Mouse (Mus musculus) heart, embryonic 11.5 days (tissue): ENCODE results near the gene Ica1. TPM values are rescaled to one million over a fixed set of nuclear protein-coding genes. Genes with fewer than 3 reads are reported as not detected.
A peak's percentile ranks its signal among the peaks of the same experiment; 100 is the strongest.

ENCODE experiments used
- ATAC-seq: fragments of 200-750 bp; cut with Nextera tagmentation; replicated peaks from 2 replicates; pipeline ENCODE4 v1.8.0; 2017; ENCODE audit warnings: moderate library complexity; ENCODE audit not compliant: insufficient number of reproducible peaks, low FRiP score, low TSS enrichment
- H3K27ac ChIP-seq: fragments of 300-500 bp; sonication (generic); 2 replicates; pipeline ENCODE4 v1.5.1; 2014; ENCODE audit warnings: mild to moderate bottlenecking, low read depth, low read length
- H3K27me3 ChIP-seq: fragments of 300-500 bp; sonication (generic); 2 replicates; pipeline ENCODE4 v1.6.1; 2014; ENCODE audit warnings: mild to moderate bottlenecking, low read length, mixed read lengths; ENCODE audit not compliant: control insufficient read depth, insufficient read depth
- H3K36me3 ChIP-seq: fragments of 300-500 bp; sonication (generic); 2 replicates; pipeline ENCODE4 v1.6.1; 2014; ENCODE audit warnings: mild to moderate bottlenecking, low read length, moderate library complexity, mixed read lengths; ENCODE audit not compliant: control insufficient read depth, insufficient read depth
- H3K4me1 ChIP-seq: fragments of 300-500 bp; sonication (generic); 2 replicates; pipeline ENCODE4 v1.6.1; 2014; ENCODE audit warnings: low read length; ENCODE audit not compliant: control insufficient read depth, insufficient read depth
- H3K4me2 ChIP-seq: fragments of 300-500 bp; sonication (generic); 2 replicates; pipeline ENCODE4 v1.6.1; 2014; ENCODE audit warnings: mild to moderate bottlenecking, moderate library complexity
- H3K4me3 ChIP-seq: fragments of 300-500 bp; sonication (generic); 2 replicates; pipeline ENCODE4 v1.5.1; 2014; ENCODE audit warnings: low read depth, low read length
- H3K9ac ChIP-seq: fragments of 300-500 bp; sonication (generic); 2 replicates; pipeline ENCODE4 v1.6.1; 2014; ENCODE audit warnings: mild to moderate bottlenecking, low read depth, low read length, moderate library complexity
- H3K9me3 ChIP-seq: fragments of 300-500 bp; sonication (generic); replicated peaks from 2 replicates; pipeline ENCODE4 v1.6.1; 2016; ENCODE audit warnings: low read length; ENCODE audit not compliant: control insufficient read depth
- WGBS: fragments of 180-500 bp; shearing (Covaris S2); extraction: QIAGEN DNeasy Blood & Tissue Kit; methylation state at CpG from one replicate; pipeline ENCODE4 v1.1.7; 2014; ENCODE audit not compliant: insufficient replicate concordance; 5-methylcytosine and 5-hydroxymethylcytosine counted together
- polyA plus RNA-seq: library from polyadenylated mRNA; unstranded; fragments of >200 nt; fragmentation: Nextera tagmentation; extraction: Ambion mirVana; gene quantifications from 2 replicates; pipeline ENCODE4 v1.2.1, GENCODE M21; 2014

The Ica1 gene
- polyA plus RNA-seq = 36.9 and 37.1 TPM in 2 replicates

- peak; percentile 59; the same call in 1 of the 2 replicates for ATAC-seq
- peak within 1 kb of the TSS; percentile 54 for H3K27ac ChIP-seq
- WGBS = 1% methylated on average over 16 of the region's 16 CpGs
Measured at GRCm38 (mm10) chr6:8778296-8778649, at the start of gene Ica1. TSS of gene Ica1 (minus strand) at chr6:8778488.

GRCm38 (mm10) chr6:8819866-8820265 is 41.6 kb upstream of the Ica1 start:
- Histone ChIP-seq H3K4me3 (no peak overlapping the region), H3K4me1 (no peaks in the 10 kb centered on the region), H3K36me3 (no peaks in the 10 kb centered on the region), H3K27me3 (no peaks in the 10 kb centered on the region), H3K27ac (no peak overlapping the region), H3K4me2 (no peak overlapping the region), H3K9ac (no peak overlapping the region), H3K9me3 (no peaks in the 10 kb centered on the region)
- 61% methylated on average over 2 of the region's 2 CpGs for WGBS
- ATAC-seq = no peak

More at GRCm38 (mm10) chr6:8778296-8778649, at the start of gene Ica1:
- Histone ChIP-seq H3K27me3 (no peaks in the 10 kb centered on the region), H3K4me1 (0 out of 2 replicates have a peak, but pooled peaks cover 3% of the 10 kb centered on the region), H3K9me3 (no peaks in the 10 kb centered on the region), H3K36me3 (no peaks in the 10 kb centered on the region), H3K4me2 (peak within 1 kb of the TSS; percentile 91), H3K4me3 (peak within 1 kb of the TSS; percentile 90), H3K9ac (peak within 1 kb of the TSS; percentile 75)

- H3K27me3 ChIP-seq = no peaks in the 10 kb centered on the region
- H3K36me3 ChIP-seq = no peaks in the 10 kb centered on the region
- WGBS = 69% methylated on average over 6 of the region's 6 CpGs
- no peak overlapping the region for H3K4me3 ChIP-seq
- no peak overlapping the region for H3K9ac ChIP-seq
- H3K4me1 ChIP-seq = no peaks in the 10 kb centered on the region
- H3K4me2 ChIP-seq = no peak overlapping the region
- no peaks in the 10 kb centered on the region for H3K9me3 ChIP-seq
- no peak for ATAC-seq
- H3K27ac ChIP-seq = no peak overlapping the region
Measured at GRCm38 (mm10) chr6:8814332-8815002, 36.2 kb upstream of the Ica1 start.

- no peak for ATAC-seq
- Histone ChIP-seq H3K9ac (no peak overlapping the region), H3K27me3 (no peaks in the 10 kb centered on the region), H3K36me3 (no peaks in the 10 kb centered on the region), H3K4me3 (no peak overlapping the region), H3K9me3 (no peaks in the 10 kb centered on the region), H3K4me2 (no peak overlapping the region), H3K4me1 (no peaks in the 10 kb centered on the region), H3K27ac (no peak overlapping the region)
- WGBS = 65% methylated on average over 3 of the region's 3 CpGs
Measured at GRCm38 (mm10) chr6:8802561-8803150, 24.4 kb upstream of the Ica1 start.

- no peak overlapping the region for H3K4me3 ChIP-seq
- ATAC-seq = no peak
- no peaks in the 10 kb centered on the region for H3K36me3 ChIP-seq
- H3K9ac ChIP-seq = no peak overlapping the region
- H3K27me3 ChIP-seq = no peaks in the 10 kb centered on the region
- H3K4me1 ChIP-seq = no peaks in the 10 kb centered on the region
- WGBS = 84% methylated on average over 5 of the region's 5 CpGs
- H3K4me2 ChIP-seq = no peak overlapping the region
- H3K9me3 ChIP-seq = no peaks in the 10 kb centered on the region
- no peak overlapping the region for H3K27ac ChIP-seq
Measured at GRCm38 (mm10) chr6:8792385-8792784, 14.1 kb upstream of the Ica1 start.

GRCm38 (mm10) chr6:8791781-8792180 is 13.5 kb upstream of the Ica1 start:
- no peaks in the 10 kb centered on the region for H3K4me1 ChIP-seq
- ATAC-seq = no peak
- no peaks in the 10 kb centered on the region for H3K27me3 ChIP-seq
- H3K9ac ChIP-seq = no peak overlapping the region
- no peaks in the 10 kb centered on the region for H3K9me3 ChIP-seq
- no peak overlapping the region for H3K4me3 ChIP-seq
- 82% methylated on average over 3 of the region's 3 CpGs for WGBS
- no peak overlapping the region for H3K27ac ChIP-seq
- H3K36me3 ChIP-seq = no peaks in the 10 kb centered on the region
- H3K4me2 ChIP-seq = no peak overlapping the region

GRCm38 (mm10) chr6:8780618-8781017 is 2.3 kb upstream of the Ica1 start:
- no peaks in the 10 kb centered on the region for H3K36me3 ChIP-seq
- no peak overlapping the region for H3K9ac ChIP-seq
- no peak for ATAC-seq
- H3K4me1 ChIP-seq = 0 out of 2 replicates have a peak, but pooled peaks cover 3% of the 10 kb centered on the region
- no peaks in the 10 kb centered on the region for H3K9me3 ChIP-seq
- no peak overlapping the region for H3K4me3 ChIP-seq
- H3K27me3 ChIP-seq = no peaks in the 10 kb centered on the region
- no peak overlapping the region for H3K4me2 ChIP-seq
- H3K27ac ChIP-seq = no peak overlapping the region

GRCm38 (mm10) chr6:8777411-8778295 is 635 bp downstream of the Ica1 start:
- WGBS = 1% methylated on average over 66 of the region's 69 CpGs
- peak overlapping the region; percentile 90 for H3K4me3 ChIP-seq
- H3K9me3 ChIP-seq = no peaks in the 10 kb centered on the region
- no peaks in the 10 kb centered on the region for H3K27me3 ChIP-seq
- H3K27ac ChIP-seq = peak overlapping the region; percentile 54
- H3K36me3 ChIP-seq = no peaks in the 10 kb centered on the region
- peak overlapping the region; percentile 91 for H3K4me2 ChIP-seq
- ATAC-seq = peak; percentile 83
- H3K9ac ChIP-seq = peak overlapping the region; percentile 75
- 0 out of 2 replicates have a peak, but pooled peaks cover 3% of the 10 kb centered on the region for H3K4me1 ChIP-seq
